Mouse (Mus musculus): Measurements from ENCODE around the gene Atg9b.

DNA sequence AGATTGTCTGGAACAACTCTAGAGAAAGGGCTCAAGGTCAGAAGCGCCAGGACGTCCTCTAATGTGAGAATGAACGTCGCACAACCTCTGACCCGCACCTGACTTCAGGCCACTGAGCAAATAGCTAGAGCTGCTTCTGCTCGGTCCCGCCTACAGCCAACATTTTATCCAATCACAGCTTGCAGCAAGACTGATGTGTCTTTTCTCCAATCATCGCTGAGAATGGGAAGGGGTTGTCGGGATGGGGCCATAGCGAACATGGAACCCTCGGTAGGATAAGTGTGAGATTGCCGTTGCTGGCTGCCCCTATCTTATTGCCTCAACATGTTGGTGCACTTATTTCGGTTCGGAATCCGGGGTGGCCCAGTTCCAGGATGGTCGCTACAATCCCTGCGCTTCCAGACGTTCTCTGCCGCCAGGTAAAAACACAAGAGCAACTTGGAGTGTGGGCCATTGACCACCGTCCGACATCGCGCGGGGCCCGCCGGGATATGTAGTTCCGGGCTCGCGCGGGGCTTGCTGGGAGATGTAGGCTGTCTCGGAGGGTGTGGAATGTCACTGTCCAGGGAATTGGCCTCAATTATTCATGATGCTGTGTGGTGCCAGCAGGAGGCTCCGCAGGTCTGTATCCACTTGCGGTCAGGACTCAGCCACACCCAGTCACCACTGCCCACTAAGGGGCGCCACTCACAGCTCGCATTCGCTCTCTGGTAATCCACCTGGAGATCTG, 2.4 kb upstream of the Atg9b start:
- peak; percentile 41 for TF ChIP-seq POLR2A (IDR thresholded peaks at IDR 0.05; ENCODE audit: insufficient read length, low read depth)
- TF ChIP-seq E2F4 (IDR thresholded peaks at IDR 0.05; ENCODE audit: insufficient read depth), result no peak
- peak in 1 of 3 experiments; percentile 51 for TF ChIP-seq MYOD1 (IDR thresholded peaks at IDR 0.05; ENCODE audit: control insufficient read depth in 1 of 3, insufficient read length in 2 of 3, low read depth in 2 of 3)
- TF ChIP-seq POLR2AphosphoS2 (IDR thresholded peaks at IDR 0.05; ENCODE audit: insufficient read length, low read depth), result peak; percentile 20
- TF ChIP-seq MAX (IDR thresholded peaks at IDR 0.05; ENCODE audit: low read depth), result no peak
- no peak for TF ChIP-seq TCF12 (IDR thresholded peaks at IDR 0.05; ENCODE audit: insufficient read depth, poor library complexity, severe bottlenecking)
- peak in 1 of 3 experiments; percentile 38 for TF ChIP-seq MYOG (IDR thresholded peaks at IDR 0.05; ENCODE audit: control insufficient read depth in 1 of 3, insufficient read depth in 1 of 3, insufficient read length in 2 of 3, low read depth in 2 of 3)
